Mouse (Mus musculus) CH12.LX (cell line): ENCODE results near the gene Prkca. TPM values are rescaled to one million over a fixed set of nuclear protein-coding genes. Genes with fewer than 3 reads are reported as not detected.

ENCODE experiments used
- DNase-seq: peaks from one replicate; pipeline ENCODE4 v3.0.0-alpha.2; 2013; ENCODE audit errors: extremely low read depth
- H3K27ac ChIP-seq: 2 replicates; pipeline ENCODE4 v1.5.1; 2012; ENCODE audit warnings: low read depth, mild to moderate bottlenecking, control low read depth, moderate library complexity; ENCODE audit not compliant: insufficient read depth
- H3K27me3 ChIP-seq: replicated peaks from 2 replicates; pipeline ENCODE3; 2012; ENCODE audit warnings: inconsistent platforms
- H3K36me3 ChIP-seq, 2 experiments: replicated peaks in 1 of 2; 2 replicates each; pipeline versions ENCODE3 to v1.6.1; 2012; ENCODE audit warnings: inconsistent platforms in 1 of 2, low read length in 1 of 2, mild to moderate bottlenecking in 1 of 2, mixed read lengths in 1 of 2, moderate library complexity in 1 of 2; ENCODE audit not compliant: control insufficient read depth in 1 of 2, insufficient read depth in 1 of 2
- H3K4me1 ChIP-seq, 2 experiments: 2 replicates each; pipeline ENCODE4 v1.6.1; 2012; ENCODE audit warnings: inconsistent platforms in 1 of 2, moderate library complexity in 1 of 2; ENCODE audit not compliant: insufficient read depth in 2 of 2, control insufficient read depth in 1 of 2
- H3K4me2 ChIP-seq: 2 replicates; pipeline ENCODE4 v1.6.1; 2012; ENCODE audit warnings: low read depth, mild to moderate bottlenecking, control low read depth; ENCODE audit not compliant: poor library complexity, insufficient read depth, severe bottlenecking
- H3K4me3 ChIP-seq, 3 experiments: fragments of 150-350 bp in 1 of 3; sonication (generic) in 1 of 3; replicated peaks in 1 of 3; 2 replicates each; pipeline versions ENCODE3 to v1.5.1; 2011 to 2012; ENCODE audit warnings: low read depth in 2 of 3, low read length in 2 of 3, mild to moderate bottlenecking in 2 of 3, moderate library complexity in 2 of 3, control low read depth in 1 of 3, improper control_type of control experiment in 1 of 3, inconsistent platforms in 1 of 3, mixed read lengths in 1 of 3; ENCODE audit not compliant: poor library complexity in 1 of 3
- H3K79me2 ChIP-seq: replicated peaks from 2 replicates; pipeline ENCODE4 v1.6.1; 2012; ENCODE audit warnings: mild to moderate bottlenecking, moderate library complexity; ENCODE audit not compliant: control insufficient read depth, poor library complexity, insufficient read depth, severe bottlenecking; ENCODE audit errors: extremely low read depth
- H3K9ac ChIP-seq: 2 replicates; pipeline ENCODE4 v1.6.1; 2012; ENCODE audit warnings: low read depth, mild to moderate bottlenecking, control low read depth, moderate library complexity; ENCODE audit not compliant: insufficient read depth
- H3K9me3 ChIP-seq: replicated peaks from 2 replicates; pipeline ENCODE3; 2012; ENCODE audit warnings: low read length, inconsistent platforms, mixed read lengths
- BHLHE40 ChIP-seq: IDR thresholded peaks from 2 replicates; pipeline ENCODE4 v1.6.1; 2011; ENCODE audit warnings: mild to moderate bottlenecking, low read depth, low read length, improper control_type of control experiment
- CHD2 ChIP-seq: IDR thresholded peaks from 2 replicates; pipeline ENCODE4 v1.6.1; 2011; ENCODE audit warnings: low read length, improper control_type of control experiment
- CTCF ChIP-seq, 2 experiments: IDR thresholded peaks in 1 of 2; conservative IDR thresholded peaks in 1 of 2; 2 replicates each; pipeline ENCODE4 v1.5.1; 2011 to 2012; ENCODE audit warnings: low read depth in 2 of 2, low read length in 2 of 2, improper control_type of control experiment in 1 of 2, inconsistent platforms in 1 of 2, mild to moderate bottlenecking in 1 of 2, moderate library complexity in 1 of 2
- E2F4 ChIP-seq: IDR thresholded peaks from 2 replicates; pipeline ENCODE4 v1.6.1; 2011; ENCODE audit warnings: low read depth, low read length, improper control_type of control experiment; ENCODE audit not compliant: insufficient replicate concordance
- ELF1 ChIP-seq: IDR thresholded peaks from 2 replicates; pipeline ENCODE4 v1.6.1; 2014; ENCODE audit warnings: low read depth, mild to moderate bottlenecking, inconsistent platforms, low read length, improper control_type of control experiment
- ETS1 ChIP-seq: conservative IDR thresholded peaks from 2 replicates; pipeline ENCODE4 v1.6.1; 2012; ENCODE audit warnings: low read depth, mild to moderate bottlenecking, inconsistent platforms, low read length, improper control_type of control experiment, moderate library complexity
- GABPA ChIP-seq: IDR thresholded peaks from 2 replicates; pipeline ENCODE4 v1.6.1; 2012; ENCODE audit warnings: low read depth, low read length, improper control_type of control experiment, inconsistent platforms; ENCODE audit not compliant: insufficient replicate concordance
- HCFC1 ChIP-seq: IDR thresholded peaks from 2 replicates; pipeline ENCODE4 v1.6.1; 2012; ENCODE audit warnings: low read depth, mild to moderate bottlenecking, inconsistent platforms, low read length, improper control_type of control experiment
- IRF4 ChIP-seq: IDR thresholded peaks from 2 replicates; pipeline ENCODE4 v1.6.1; 2014; ENCODE audit warnings: low read depth, mild to moderate bottlenecking, inconsistent platforms, low read length, improper control_type of control experiment
- JUND ChIP-seq: conservative IDR thresholded peaks from 2 replicates; pipeline ENCODE4 v1.6.1; 2011; ENCODE audit warnings: low read depth, low read length, improper control_type of control experiment
- MAFK ChIP-seq: IDR thresholded peaks from 2 replicates; pipeline ENCODE4 v1.6.1; 2011; ENCODE audit warnings: low read length, improper control_type of control experiment; ENCODE audit not compliant: insufficient replicate concordance
- MAZ ChIP-seq: IDR thresholded peaks from 2 replicates; pipeline ENCODE4 v1.6.1; 2012; ENCODE audit warnings: low read depth, mild to moderate bottlenecking, inconsistent platforms, low read length, improper control_type of control experiment, moderate library complexity
- MEF2A ChIP-seq: IDR thresholded peaks from 2 replicates; pipeline ENCODE4 v1.6.1; 2014; ENCODE audit warnings: low read depth, mild to moderate bottlenecking, inconsistent platforms, low read length, improper control_type of control experiment, borderline replicate concordance
- MXI1 ChIP-seq: IDR thresholded peaks from 2 replicates; pipeline ENCODE4 v1.6.1; 2011; ENCODE audit warnings: mild to moderate bottlenecking, low read depth, low read length, improper control_type of control experiment
- MYC ChIP-seq: IDR thresholded peaks from 2 replicates; pipeline ENCODE4 v1.6.1; 2011; ENCODE audit warnings: low read depth, mild to moderate bottlenecking, improper control_type of control experiment, low read length
- NELFE ChIP-seq: IDR thresholded peaks from 2 replicates; pipeline ENCODE4 v1.6.1; 2011; ENCODE audit warnings: low read depth, low read length, improper control_type of control experiment
- NRF1 ChIP-seq: IDR thresholded peaks from 2 replicates; pipeline ENCODE4 v1.6.1; 2014; ENCODE audit warnings: low read depth, mild to moderate bottlenecking, inconsistent platforms, low read length, improper control_type of control experiment, moderate library complexity
- PAX5 ChIP-seq: IDR thresholded peaks from 2 replicates; pipeline ENCODE4 v1.6.1; 2012; ENCODE audit warnings: low read length, inconsistent platforms, mixed read lengths
- POLR2A ChIP-seq: IDR thresholded peaks from 2 replicates; pipeline ENCODE4 v1.6.1; 2011; ENCODE audit warnings: low read depth, mild to moderate bottlenecking, improper control_type of control experiment, low read length
- POLR2AphosphoS2 ChIP-seq: IDR thresholded peaks from 2 replicates; pipeline ENCODE4 v1.6.1; 2011; ENCODE audit warnings: low read depth, low read length, improper control_type of control experiment
- RAD21 ChIP-seq: IDR thresholded peaks from 2 replicates; pipeline ENCODE4 v1.6.1; 2011; ENCODE audit warnings: low read depth, mild to moderate bottlenecking, low read length, improper control_type of control experiment, moderate library complexity
- RCOR1 ChIP-seq: conservative IDR thresholded peaks from 2 replicates; pipeline ENCODE4 v1.6.1; 2012; ENCODE audit warnings: low read depth, mild to moderate bottlenecking, inconsistent platforms, low read length, improper control_type of control experiment
- SMC3 ChIP-seq: IDR thresholded peaks from 2 replicates; pipeline ENCODE4 v1.6.1; 2011; ENCODE audit warnings: low read depth, low read length, improper control_type of control experiment
- TBP ChIP-seq: conservative IDR thresholded peaks from 2 replicates; pipeline ENCODE4 v1.6.1; 2011; ENCODE audit warnings: low read depth, low read length, improper control_type of control experiment
- TCF12 ChIP-seq: IDR thresholded peaks from 2 replicates; pipeline ENCODE4 v1.6.1; 2014; ENCODE audit warnings: low read depth, mild to moderate bottlenecking, inconsistent platforms, low read length, improper control_type of control experiment
- UBTF ChIP-seq: IDR thresholded peaks from 2 replicates; pipeline ENCODE4 v1.6.1; 2012; ENCODE audit warnings: low read depth, mild to moderate bottlenecking, inconsistent platforms, low read length, improper control_type of control experiment, moderate library complexity
- USF1 ChIP-seq: IDR thresholded peaks from 2 replicates; pipeline ENCODE4 v1.6.1; 2014; ENCODE audit warnings: low read depth, mild to moderate bottlenecking, inconsistent platforms, low read length, improper control_type of control experiment
- USF2 ChIP-seq: conservative IDR thresholded peaks from 2 replicates; pipeline ENCODE4 v1.6.1; 2011; ENCODE audit warnings: low read depth, low read length, improper control_type of control experiment
- ZC3H11A ChIP-seq: IDR thresholded peaks from 2 replicates; pipeline ENCODE4 v1.6.1; 2012; ENCODE audit warnings: low read depth, mild to moderate bottlenecking, inconsistent platforms, low read length, improper control_type of control experiment
- ZKSCAN1 ChIP-seq: IDR thresholded peaks from 2 replicates; pipeline ENCODE4 v1.6.1; 2012; ENCODE audit warnings: low read depth, inconsistent platforms, low read length, improper control_type of control experiment, borderline replicate concordance
- ZMIZ1 ChIP-seq: IDR thresholded peaks from 2 replicates; pipeline ENCODE4 v1.6.1; 2012; ENCODE audit warnings: low read depth, mild to moderate bottlenecking, inconsistent platforms, low read length, improper control_type of control experiment
- ZNF384 ChIP-seq: IDR thresholded peaks from 2 replicates; pipeline ENCODE4 v1.6.1; 2012; ENCODE audit warnings: low read depth, low read length, improper control_type of control experiment, inconsistent platforms
- dilution Hi-C: fragments of 300-500 bp; cut with MboI; formaldehyde crosslinking; loops from 2 replicates; pipeline ENCODE4 v1.14.3; 2020; ENCODE audit warnings: low sequenced_read_pairs; ENCODE audit not compliant: extremely low pct_unique_long_range_greater_than_20kb, extremely low pct_ligation_motif_present
- in situ Hi-C: fragments of 300-500 bp; cut with MboI; formaldehyde crosslinking; loops from 3 replicates; pipeline ENCODE4 v1.14.3; 2019; ENCODE audit warnings: low sequenced_read_pairs, low pct_ligation_motif_present, low pct_unique_long_range_greater_than_20kb, mixed read lengths
- polyA plus RNA-seq: library from polyadenylated mRNA; unstranded; fragments of >175 nt; gene quantifications from 2 replicates; pipeline ENCODE4 v1.2.1, GENCODE M21; 2012; ENCODE audit warnings: low read depth; ENCODE audit not compliant: insufficient read length
- total RNA-seq, 2 experiments: library from RNA; depleted of rRNA; stranded (reverse); fragments of 300-350 nt in 1 of 2; fragments of >200 nt in 1 of 2; gene quantifications; 2 replicates each; pipeline ENCODE4 v1.2.3; 2012 to 2014

Prkca gene
- total and polyA plus RNA-seq, 3 experiments = 40.0 to 107 (median 43.7) TPM

GRCm38 (mm10) chr11:108032568-108032967, 311.2 kb downstream of the Prkca start:
- dilution Hi-C loops = no loop called here
- H3K4me2 ChIP-seq = no peak overlapping the region
- DNase-seq = no peak
- in situ Hi-C loops = loop anchor here (5.0 kb wide), 2 partner anchors 345 to 385 kb away; no protein-coding TSS in a partner anchor
- H3K27ac ChIP-seq = no peak overlapping the region
- no peak overlapping the region for H3K4me3 ChIP-seq
- H3K4me1 ChIP-seq = 0 out of 4 replicates have a peak, but pooled peaks cover 0 to 3% of the 10 kb centered on the region in 2 experiments
- TF ChIP-seq ZNF384 = no peak
- TF ChIP-seq JUND = no peak
- H3K36me3 ChIP-seq = peaks cover 10 to 84% of the 10 kb centered on the region in 2 experiments
- H3K27me3 ChIP-seq = no peaks in the 10 kb centered on the region
- no peaks in the 10 kb centered on the region for H3K9me3 ChIP-seq
- H3K79me2 ChIP-seq = no peaks in the 10 kb centered on the region
- H3K9ac ChIP-seq = no peak overlapping the region

GRCm38 (mm10) chr11:108030956-108031604, 312.6 kb downstream of the Prkca start:
- Histone ChIP-seq H3K27me3 (no peaks in the 10 kb centered on the region), H3K36me3 (peaks cover 5 to 72% of the 10 kb centered on the region in 2 experiments), H3K27ac (no peak overlapping the region), H3K9ac (no peak overlapping the region), H3K4me3 (no peak overlapping the region), H3K9me3 (no peaks in the 10 kb centered on the region), H3K79me2 (no peaks in the 10 kb centered on the region), H3K4me2 (no peak overlapping the region), H3K4me1 (peaks cover 0 to 12% of the 10 kb centered on the region in 2 experiments; a peak in 2 of 4 replicates)
- dilution Hi-C loops (no loop called here), in situ Hi-C loops (loop anchor here (5.0 kb wide), 2 partner anchors 346 to 386 kb away; no protein-coding TSS in a partner anchor)
- DNase-seq = peak; percentile 38
- TF ChIP-seq ETS1 (no peak), BHLHE40 (no peak), UBTF (no peak), NELFE (no peak), TCF12 (no peak), ZMIZ1 (no peak), HCFC1 (no peak), CHD2 (no peak), ELF1 (no peak), RAD21 (peak; percentile 81), IRF4 (no peak), SMC3 (peak; percentile 78), PAX5 (no peak), NRF1 (no peak), MYC (0 out of 2 replicates have a peak, but pooled peaks have one; percentile 21), POLR2A (no peak), GABPA (no peak), USF2 (no peak), ZC3H11A (peak; percentile 71), MAZ (no peak), E2F4 (no peak), ZKSCAN1 (no peak), CTCF (conservative IDR thresholded peaks at IDR 0.05 in 1 of 2, IDR thresholded peaks at IDR 0.05 in 1 of 2; ENCODE audit: low read depth in 2 of 2, low read length in 2 of 2) (peak; percentile 69 to 76), RCOR1 (no peak), ZNF384 (no peak), USF1 (no peak), TBP (no peak), MAFK (no peak), MXI1 (no peak), MEF2A (no peak), JUND (no peak), POLR2AphosphoS2 (no peak)
